Mouse (Mus musculus) embryonic stem cell, embryonic (primary cell): ENCODE measurements around the gene Tgif2.
"Not testable (repeated sequence)": the region's sequence is repeated elsewhere in the genome, so short reads cannot be mapped to it uniquely, and the experiment has no call there.

Experiments
- CTCF ChIA-PET, 4 experiments: fragments of 300-600 bp in 2 of 4; fragments of 350-600 bp in 2 of 4; sonication (Branson Sonifier 250); formaldehyde crosslinking; loops; one replicate each; lab custom pipeline; 2022; ENCODE audit warnings: inconsistent platforms in 2 of 4; lab: Charles Lee
- POLR2A ChIA-PET, 4 experiments: fragments of 300-600 bp in 2 of 4; fragments of 350-600 bp in 2 of 4; sonication (Branson Sonifier 250); formaldehyde crosslinking; loops; one replicate each; lab custom pipeline; 2022; ENCODE audit warnings: antibody characterized with exemption in 4 of 4, inconsistent platforms in 1 of 4; lab: Charles Lee

Gene Tgif2

GRCm38 (mm10) chr2:156839319-156840191 is at the start of gene Tgif2:
TSS of gene Tgif2 (plus strand) at chr2:156840007.
- ChIA-PET CTCF (interaction anchor here (0.6 to 1.3 kb wide), 7 partner anchors 23 to 529 kb away, joined by 3 to 18 read pairs (median 4); partner anchors contain the start of gene Rab5if (in 3 of the 4)), POLR2A (interaction anchor here (0.6 to 5.9 kb wide), 46 partner anchors 9 to 884 kb away, joined by 3 to 59 read pairs (median 4); partner anchors contain the start of genes Rab5if (in 3 of the 4), Rbl1 (in 2 of the 4), 4930518I15Rik (in 1 of the 4) and Cep250 (in 1 of the 4))

- ChIA-PET POLR2A (interaction anchor here in 2 of 4 experiments (0.6 kb wide), 3 partner anchors 192 to 304 kb away, joined by 4 read pairs; no protein-coding TSS in a partner anchor), CTCF (interaction anchor here in 1 of 4 experiments (0.6 kb wide), 1 partner anchor 305 kb away, joined by 3 read pairs; no protein-coding TSS in a partner anchor)
These were observed 41.3 kb upstream of the Tgif2 start for GRCm38 (mm10) chr2:156798516-156798915.

- ChIA-PET CTCF (no interaction called here), POLR2A (interaction anchor here in 1 of 4 experiments (0.6 kb wide), 1 partner anchor 75 kb away, joined by 3 read pairs; no protein-coding TSS in a partner anchor)
These were observed 38.8 kb upstream of the Tgif2 start for GRCm38 (mm10) chr2:156801045-156801444.

DNA sequence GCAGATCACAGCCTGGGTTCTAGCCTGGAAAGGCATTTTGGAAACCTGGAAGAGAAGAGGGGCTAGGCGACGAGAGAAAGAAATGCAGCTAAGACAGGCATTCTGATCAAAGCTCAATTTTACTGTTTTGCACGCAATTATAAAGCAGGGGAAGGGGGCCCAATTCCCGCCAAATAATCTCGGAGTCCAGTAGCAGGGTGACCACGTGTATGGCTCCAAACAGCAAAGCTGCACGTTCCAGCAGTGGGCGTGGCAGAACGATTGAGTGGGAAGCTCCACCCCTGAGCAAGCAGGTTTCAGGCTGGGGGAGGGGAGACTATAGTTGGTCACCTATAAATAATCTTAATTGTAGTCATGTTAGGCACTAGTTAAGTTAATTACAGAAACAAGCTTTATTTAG is 37.7 kb upstream of the Tgif2 start:
- POLR2A ChIA-PET, result interaction anchor here in 1 of 4 experiments (0.6 to 1.0 kb wide), 2 partner anchors 57 to 759 kb away, joined by 3 read pairs; no protein-coding TSS in a partner anchor
- CTCF ChIA-PET, result not testable (repeated sequence)

DNA sequence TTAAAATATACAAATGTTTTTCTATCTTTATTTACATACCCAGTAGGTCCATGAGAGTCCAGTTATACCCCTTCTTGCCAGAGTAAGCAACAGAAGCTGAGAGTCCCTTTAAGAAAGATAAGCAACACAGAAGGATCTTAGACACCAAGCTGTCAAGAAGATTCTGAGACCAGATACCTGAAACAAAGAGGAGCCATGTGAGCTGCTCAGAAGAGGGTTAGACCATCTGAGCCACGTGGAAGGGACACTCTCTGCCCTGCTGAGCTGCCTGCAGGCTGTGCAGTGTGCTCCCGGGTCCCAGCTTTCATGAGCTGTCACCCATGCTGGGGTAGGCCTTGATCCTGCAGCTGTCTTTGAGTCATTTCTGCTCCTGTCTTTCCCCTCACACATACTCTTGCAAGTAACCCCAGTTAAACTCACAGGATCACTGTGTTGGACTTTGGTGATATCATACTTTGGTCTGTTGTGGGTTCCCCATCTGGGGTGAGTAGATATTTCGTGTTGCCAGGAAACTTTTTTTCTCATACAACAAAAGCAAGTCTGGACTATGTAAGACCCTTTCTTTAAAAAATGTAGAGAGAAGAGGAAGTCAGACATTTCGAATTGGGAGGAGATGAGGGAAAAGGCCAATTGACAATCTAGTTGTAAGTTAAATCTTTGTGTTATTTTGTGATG is 36.0 kb upstream of the Tgif2 start:
- CTCF ChIA-PET, result interaction anchor here in 2 of 4 experiments (0.5 to 1.1 kb wide), 3 partner anchors 25 to 227 kb away, joined by 3 to 6 read pairs (median 5); no protein-coding TSS in a partner anchor
- POLR2A ChIA-PET, result interaction anchor here in 2 of 4 experiments (1.0 to 2.0 kb wide), 4 partner anchors 59 to 236 kb away, joined by 3 to 5 read pairs (median 3); partner anchors contain the start of gene Rab5if (in 1 of the 2)

GRCm38 (mm10) chr2:156804589-156804988 is 35.2 kb upstream of the Tgif2 start:
- CTCF ChIA-PET, result interaction anchor here in 2 of 4 experiments (0.6 to 0.9 kb wide), 4 partner anchors 10 to 1204 kb away, joined by 3 to 4 read pairs (median 3); no protein-coding TSS in a partner anchor
- POLR2A ChIA-PET, result interaction anchor here in 2 of 4 experiments (0.7 to 2.0 kb wide), 5 partner anchors 8 to 428 kb away, joined by 3 to 5 read pairs (median 3); no protein-coding TSS in a partner anchor

DNA sequence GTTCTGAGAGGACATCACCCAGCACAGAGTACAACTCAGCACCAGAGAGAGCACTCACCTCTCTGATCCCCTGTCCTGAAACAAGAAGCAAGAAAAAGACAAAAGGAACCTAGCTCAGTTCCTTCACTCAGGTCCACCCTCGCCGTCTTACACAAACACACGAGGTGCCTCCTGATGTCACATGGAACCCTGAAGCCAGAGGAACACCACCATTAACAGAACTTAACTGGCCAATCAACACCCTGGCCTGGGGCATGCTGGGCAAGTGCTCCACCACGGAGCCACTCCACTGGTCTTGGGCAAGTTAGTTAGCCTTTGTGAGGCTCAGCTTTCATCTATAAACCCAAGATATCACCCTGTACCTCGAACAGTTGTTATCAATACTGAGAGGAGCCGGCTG is 32.9 kb upstream of the Tgif2 start:
- POLR2A ChIA-PET, result interaction anchor here in 2 of 4 experiments (0.6 to 1.1 kb wide), 3 partner anchors 13 to 213 kb away, joined by 3 read pairs; no protein-coding TSS in a partner anchor
- CTCF ChIA-PET, result interaction anchor here in 1 of 4 experiments (1.3 kb wide), 1 partner anchor 48 kb away, joined by 4 read pairs; no protein-coding TSS in a partner anchor

- ChIA-PET CTCF (interaction anchor here (0.5 to 2.8 kb wide), 29 partner anchors 13 to 601 kb away, joined by 3 to 15 read pairs (median 4); partner anchors contain the start of genes Tgif2 (in 3 of the 4), Rab5if (in 2 of the 4), 4930518I15Rik (in 1 of the 4) and Myl9 (in 1 of the 4)), POLR2A (interaction anchor here in 3 of 4 experiments (0.6 to 1.8 kb wide), 15 partner anchors 25 to 384 kb away, joined by 3 to 8 read pairs (median 4); partner anchors contain the start of genes Tgif2 (in 3 of the 3), Rab5if (in 2 of the 3), 4930518I15Rik (in 1 of the 3) and Dsn1 (in 1 of the 3))
These were observed 30.2 kb upstream of the Tgif2 start for GRCm38 (mm10) chr2:156809579-156809978.

DNA sequence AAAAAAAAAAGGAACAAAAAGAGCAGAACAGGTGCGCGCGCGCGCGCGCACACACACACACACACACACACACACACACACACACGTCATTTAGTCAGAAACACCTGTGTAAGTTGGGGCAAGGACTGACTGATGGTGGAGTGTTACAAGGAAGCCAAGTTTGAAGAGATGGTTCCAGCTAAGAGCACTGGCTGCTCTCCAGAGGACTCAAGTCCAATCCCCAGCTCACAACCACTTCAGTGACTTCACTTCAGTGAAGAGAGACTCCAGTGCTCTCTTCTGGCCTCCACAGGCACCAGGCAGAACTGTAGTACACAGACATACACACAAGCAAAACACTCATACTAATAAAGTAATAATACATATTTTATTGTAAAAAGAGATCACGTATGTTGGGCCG is 29.1 kb upstream of the Tgif2 start:
- ChIA-PET POLR2A (interaction anchor here in 3 of 4 experiments (0.7 to 1.8 kb wide), 7 partner anchors 29 to 385 kb away, joined by 3 to 8 read pairs (median 4); partner anchors contain the start of genes Rab5if (in 1 of the 3) and Tgif2 (in 1 of the 3)), CTCF (interaction anchor here in 2 of 4 experiments (0.5 to 2.8 kb wide), 6 partner anchors 8 to 756 kb away, joined by 3 to 15 read pairs (median 3); partner anchors contain the start of gene Rab5if (in 1 of the 2))

- CTCF ChIA-PET, result interaction anchor here in 2 of 4 experiments (0.6 to 0.7 kb wide), 2 partner anchors 198 to 893 kb away, joined by 3 to 6 read pairs; no protein-coding TSS in a partner anchor
- POLR2A ChIA-PET, result interaction anchor here in 2 of 4 experiments (0.6 kb wide), 2 partner anchors 51 to 192 kb away, joined by 3 to 4 read pairs; partner anchors contain the start of gene Rab5if (in 1 of the 2)
These were observed 28.3 kb upstream of the Tgif2 start for GRCm38 (mm10) chr2:156811556-156811955.

DNA sequence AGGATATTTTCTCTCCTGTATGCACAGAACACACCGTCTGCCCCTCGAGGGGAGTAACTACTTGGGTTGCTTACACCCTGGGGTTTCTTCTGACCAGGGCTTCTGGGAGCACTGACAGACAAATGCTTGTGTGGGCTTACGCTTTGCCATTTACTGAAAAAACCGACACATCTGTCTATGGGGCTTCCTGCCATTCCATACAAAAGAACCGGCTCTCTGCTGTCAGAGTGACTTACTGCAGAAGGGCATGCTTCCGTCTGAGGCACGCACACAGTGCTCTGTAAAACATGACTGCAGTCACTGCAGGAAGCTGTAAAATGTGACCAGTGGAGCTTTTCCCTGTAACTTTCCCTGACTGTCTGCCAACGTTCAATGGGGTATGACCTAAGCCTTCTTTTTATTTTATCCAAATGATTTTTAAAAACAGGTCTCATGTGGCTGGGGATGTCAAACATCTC is 25.4 kb upstream of the Tgif2 start:
- ChIA-PET CTCF (interaction anchor here in 2 of 4 experiments (0.6 kb wide), 2 partner anchors 265 to 828 kb away, joined by 3 read pairs; partner anchors contain the start of gene Soga1 (in 1 of the 2)), POLR2A (interaction anchor here in 2 of 4 experiments (0.7 to 1.5 kb wide), 5 partner anchors 12 to 50 kb away, joined by 3 to 6 read pairs (median 4); partner anchors contain the start of gene Rab5if (in 1 of the 2))

DNA sequence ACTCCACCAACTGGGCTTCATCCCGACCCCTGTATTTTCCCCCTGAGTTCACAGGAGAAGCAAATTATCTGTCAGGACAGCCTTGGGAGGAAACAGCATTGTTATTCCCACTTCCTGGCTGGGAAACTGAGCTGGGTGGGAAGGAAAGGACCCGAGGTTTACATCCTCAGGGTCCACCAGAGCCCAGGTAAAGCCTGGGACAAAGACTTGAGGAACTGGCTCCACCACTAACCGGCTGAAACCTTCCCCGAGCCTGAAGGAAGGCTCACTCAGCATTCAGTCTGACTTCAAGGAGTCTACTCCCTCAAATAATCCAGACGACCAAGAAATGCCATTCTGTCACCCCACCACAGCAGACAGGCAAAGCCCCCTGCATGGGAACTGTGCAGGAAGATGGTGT is 24.9 kb upstream of the Tgif2 start:
- POLR2A ChIA-PET, result interaction anchor here in 2 of 4 experiments (0.7 to 1.5 kb wide), 3 partner anchors 28 to 378 kb away, joined by 3 to 5 read pairs (median 4); partner anchors contain the start of gene Rab5if (in 1 of the 2)
- CTCF ChIA-PET, result interaction anchor here in 1 of 4 experiments (0.6 kb wide), 1 partner anchor 264 kb away, joined by 3 read pairs; the partner anchor contains the start of gene Soga1

- ChIA-PET POLR2A (interaction anchor here in 2 of 4 experiments (0.7 to 1.2 kb wide), 2 partner anchors 28 to 378 kb away, joined by 3 to 4 read pairs; no protein-coding TSS in a partner anchor), CTCF (no interaction called here)
These were observed 24.4 kb upstream of the Tgif2 start for GRCm38 (mm10) chr2:156815412-156815811.

DNA sequence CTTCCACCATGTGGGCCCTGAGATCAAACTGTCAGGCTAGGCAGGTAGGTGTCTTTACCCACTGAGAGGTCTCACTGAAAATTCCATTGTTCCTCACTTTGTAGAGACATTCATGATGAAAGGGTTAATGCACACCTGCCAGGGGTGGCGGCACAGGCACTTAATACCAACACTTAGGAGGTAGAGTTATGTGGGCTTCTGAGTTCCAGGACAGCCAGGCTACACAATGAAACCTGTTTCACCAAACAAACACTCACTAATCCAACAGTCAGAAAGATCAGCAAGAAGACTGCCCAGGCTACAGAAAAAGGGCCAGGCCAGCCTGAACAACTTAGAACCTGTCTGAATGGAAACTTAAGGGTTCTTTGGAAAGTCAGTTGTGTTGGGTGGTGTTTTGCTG is 23.7 kb upstream of the Tgif2 start:
- CTCF ChIA-PET, result no interaction called here
- POLR2A ChIA-PET, result interaction anchor here in 1 of 4 experiments (1.2 kb wide), 1 partner anchor 27 kb away, joined by 4 read pairs; no protein-coding TSS in a partner anchor

DNA sequence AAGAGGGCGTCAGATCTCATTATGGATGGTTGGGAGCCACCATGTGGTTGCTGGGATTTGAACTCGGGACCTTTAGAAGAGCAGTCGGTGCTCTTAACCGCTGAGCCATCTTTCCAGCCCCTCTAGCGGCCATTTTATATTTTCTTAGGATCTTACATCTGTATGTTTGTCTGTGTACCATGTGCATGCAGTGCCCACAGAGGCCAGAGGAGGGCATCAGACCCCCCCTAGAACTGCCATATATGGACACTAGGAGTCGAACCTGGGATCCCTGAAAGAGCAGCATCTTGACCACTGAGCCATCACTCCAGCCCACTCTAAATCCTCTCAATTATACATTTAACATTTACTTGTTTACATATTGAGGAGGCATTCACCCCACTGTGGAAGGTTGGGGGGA is 14.7 kb upstream of the Tgif2 start:
- ChIA-PET POLR2A (interaction anchor here in 1 of 4 experiments (0.8 kb wide), 1 partner anchor 15 kb away, joined by 3 read pairs; the partner anchor contains the start of gene Tgif2), CTCF (interaction anchor here in 2 of 4 experiments (0.7 kb wide), 2 partner anchors 27 to 178 kb away, joined by 3 read pairs; no protein-coding TSS in a partner anchor)

GRCm38 (mm10) chr2:156834336-156834735 is 5.5 kb upstream of the Tgif2 start:
- CTCF ChIA-PET, result interaction anchor here in 2 of 4 experiments (0.5 to 0.6 kb wide), 2 partner anchors 21 to 285 kb away, joined by 4 read pairs; no protein-coding TSS in a partner anchor
- POLR2A ChIA-PET, result no interaction called here
